Mouse (Mus musculus) MEL (cell line): ENCODE measurements around the gene Zfp961.
A peak's percentile ranks its signal among the peaks of the same experiment; 100 is the strongest.

Source experiments
- CHD1 ChIP-seq: IDR thresholded peaks from 2 replicates; pipeline ENCODE4 v1.6.1; 2012; ENCODE audit warnings: low read depth, mild to moderate bottlenecking, inconsistent platforms, low read length, improper control_type of control experiment
- CTCF ChIP-seq, 3 experiments: IDR thresholded peaks in 2 of 3; conservative IDR thresholded peaks in 1 of 3; 2 replicates each; pipeline ENCODE4 v1.5.1; 2011 to 2012; ENCODE audit warnings: low read length in 3 of 3, low read depth in 2 of 3, mild to moderate bottlenecking in 2 of 3, improper control_type of control experiment in 1 of 3, inconsistent platforms in 1 of 3, mixed read lengths in 1 of 3, moderate library complexity in 1 of 3; ENCODE audit not compliant: control insufficient read depth in 1 of 3, insufficient read depth in 1 of 3, poor library complexity in 1 of 3, severe bottlenecking in 1 of 3
- EP300 ChIP-seq, 2 experiments: IDR thresholded peaks; 2 replicates each; pipeline ENCODE4 v1.6.1; 2011; ENCODE audit warnings: improper control_type of control experiment in 2 of 2, low read length in 2 of 2, low read depth in 1 of 2, mild to moderate bottlenecking in 1 of 2
- GABPA ChIP-seq: IDR thresholded peaks from 2 replicates; pipeline ENCODE4 v1.6.1; 2012; ENCODE audit warnings: low read depth, mild to moderate bottlenecking, inconsistent platforms, low read length, improper control_type of control experiment, moderate library complexity
- POLR2AphosphoS5 ChIP-seq: IDR thresholded peaks from 2 replicates; pipeline ENCODE4 v1.6.1; 2012; ENCODE audit warnings: low read depth, borderline replicate concordance, mild to moderate bottlenecking, inconsistent platforms, low read length, moderate library complexity, mixed read lengths
- RCOR1 ChIP-seq: IDR thresholded peaks from 2 replicates; pipeline ENCODE4 v1.6.1; 2012; ENCODE audit warnings: low read depth, mild to moderate bottlenecking, inconsistent platforms, low read length, improper control_type of control experiment
- TAL1 ChIP-seq: IDR thresholded peaks from 2 replicates; pipeline ENCODE4 v1.6.1; 2012; ENCODE audit warnings: mild to moderate bottlenecking, inconsistent platforms, low read length, moderate library complexity, mixed read lengths
- TCF12 ChIP-seq: IDR thresholded peaks from 2 replicates; pipeline ENCODE4 v1.6.1; 2014; ENCODE audit warnings: low read depth, mild to moderate bottlenecking, inconsistent platforms, low read length, improper control_type of control experiment, moderate library complexity
- UBTF ChIP-seq: IDR thresholded peaks from 2 replicates; pipeline ENCODE4 v1.6.1; 2012; ENCODE audit warnings: low read depth, mild to moderate bottlenecking, inconsistent platforms, low read length, improper control_type of control experiment, moderate library complexity, borderline replicate concordance; ENCODE audit not compliant: insufficient read depth
- USF1 ChIP-seq: IDR thresholded peaks from 2 replicates; pipeline ENCODE4 v1.6.1; 2014; ENCODE audit warnings: low read depth, mild to moderate bottlenecking, inconsistent platforms, low read length, improper control_type of control experiment, moderate library complexity
- USF2 ChIP-seq, 2 experiments: IDR thresholded peaks; 2 replicates each; pipeline ENCODE4 v1.6.1; 2011 to 2012; ENCODE audit warnings: improper control_type of control experiment in 2 of 2, low read length in 2 of 2, borderline replicate concordance in 1 of 2, inconsistent platforms in 1 of 2, low read depth in 1 of 2, mild to moderate bottlenecking in 1 of 2; ENCODE audit not compliant: insufficient read depth in 1 of 2

DNA sequence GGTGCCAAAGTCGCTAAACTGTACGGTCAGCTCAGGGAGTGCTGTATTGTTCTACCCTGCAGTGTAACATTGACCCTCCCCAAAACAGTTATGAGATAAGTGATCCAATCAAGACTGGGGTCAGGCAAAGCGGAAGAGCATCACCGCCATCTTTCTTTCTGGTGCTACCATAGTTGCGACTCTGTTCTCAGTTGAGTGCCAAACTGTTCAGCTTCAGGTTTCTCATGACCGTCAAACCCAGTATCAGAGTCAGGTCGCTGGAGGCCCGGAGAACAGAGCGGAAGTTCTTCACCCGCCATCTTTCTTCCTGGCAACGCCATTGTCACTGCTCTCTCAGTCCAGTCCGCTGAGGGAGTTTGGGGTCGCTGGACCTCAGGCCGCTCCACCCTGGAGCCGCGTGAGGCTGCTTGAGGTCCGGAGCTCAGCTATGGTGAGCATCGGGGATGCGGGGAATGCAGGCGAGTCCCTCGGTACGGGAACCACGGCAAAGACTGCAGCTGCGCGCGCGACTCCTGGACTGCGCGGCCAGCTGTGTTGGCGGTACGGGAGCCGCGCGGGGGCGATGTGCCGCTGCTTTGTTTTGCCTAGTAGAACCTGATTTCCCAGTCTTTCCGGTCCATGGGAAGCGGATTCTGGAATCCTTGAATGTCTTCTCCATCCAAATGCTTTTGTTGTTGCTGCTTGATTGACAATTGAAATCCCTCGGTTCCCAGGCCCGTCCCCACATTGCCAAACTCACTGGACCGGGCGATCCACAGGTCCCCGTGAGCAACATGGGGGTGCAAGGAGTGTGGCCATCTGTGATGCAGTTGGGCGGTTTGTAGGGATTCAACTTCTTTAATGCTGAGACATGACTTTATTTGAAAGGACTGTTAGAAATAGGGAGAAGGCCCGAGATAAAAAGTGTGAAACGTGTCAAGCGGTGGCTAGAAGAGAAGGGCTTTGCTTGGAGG, 42.3 kb upstream of the Zfp961 start, which contains the start of the genes Zfp882 and Zfp617:
- TF ChIP-seq POLR2AphosphoS5: no peak
- peak; percentile 58 for TF ChIP-seq TCF12
- peak in 2 of 3 experiments; percentile 49 to 69; a peak in 5 of 6 replicates for TF ChIP-seq CTCF (IDR thresholded peaks at IDR 0.05 in 2 of 3, conservative IDR thresholded peaks at IDR 0.05 in 1 of 3; ENCODE audit: control insufficient read depth in 1 of 3, insufficient read depth in 1 of 3, low read depth in 2 of 3, low read length in 3 of 3, poor library complexity in 1 of 3, severe bottlenecking in 1 of 3)
- no peak for TF ChIP-seq USF1
- no peak for TF ChIP-seq GABPA
- TF ChIP-seq RCOR1: no peak
- peak; percentile 98 for TF ChIP-seq UBTF
- peak in 1 of 2 experiments; percentile 39; a peak in 2 of 4 replicates for TF ChIP-seq EP300 (IDR thresholded peaks at IDR 0.05; ENCODE audit: low read depth in 1 of 2, low read length in 2 of 2)
- TF ChIP-seq TAL1: no peak
- no peak for TF ChIP-seq USF2 (IDR thresholded peaks at IDR 0.05; ENCODE audit: borderline replicate concordance in 1 of 2, insufficient read depth in 1 of 2, low read depth in 1 of 2, low read length in 2 of 2)
- TF ChIP-seq CHD1: peak; percentile 93
